Mouse (Mus musculus): Measurements from ENCODE around the gene Skap1. TPM values are rescaled to one million over a fixed set of nuclear protein-coding genes. Genes with fewer than 3 reads are reported as not detected.

The Skap1 gene
- polyA plus RNA-seq, 1 experiment, result not detected

GRCm38 (mm10) chr11:96673792-96674191 is 209.4 kb downstream of the Skap1 start:
- no peak overlapping the region for H3K27ac ChIP-seq (ENCODE audit: insufficient read depth, low read length)
- H3K4me3 ChIP-seq (ENCODE audit: insufficient read depth, low read length), result no peak overlapping the region
- TF ChIP-seq POLR2A (IDR thresholded peaks at IDR 0.05; ENCODE audit: low read depth, low read length) (no peak), CTCF (IDR thresholded peaks at IDR 0.05; ENCODE audit: borderline replicate concordance, insufficient read depth, low read length) (peak; percentile 48; the same call in 1 of the 2 replicates)
- H3K4me1 ChIP-seq (ENCODE audit: control insufficient read depth, insufficient read depth, low read length), result no peaks in the 10 kb centered on the region

DNA sequence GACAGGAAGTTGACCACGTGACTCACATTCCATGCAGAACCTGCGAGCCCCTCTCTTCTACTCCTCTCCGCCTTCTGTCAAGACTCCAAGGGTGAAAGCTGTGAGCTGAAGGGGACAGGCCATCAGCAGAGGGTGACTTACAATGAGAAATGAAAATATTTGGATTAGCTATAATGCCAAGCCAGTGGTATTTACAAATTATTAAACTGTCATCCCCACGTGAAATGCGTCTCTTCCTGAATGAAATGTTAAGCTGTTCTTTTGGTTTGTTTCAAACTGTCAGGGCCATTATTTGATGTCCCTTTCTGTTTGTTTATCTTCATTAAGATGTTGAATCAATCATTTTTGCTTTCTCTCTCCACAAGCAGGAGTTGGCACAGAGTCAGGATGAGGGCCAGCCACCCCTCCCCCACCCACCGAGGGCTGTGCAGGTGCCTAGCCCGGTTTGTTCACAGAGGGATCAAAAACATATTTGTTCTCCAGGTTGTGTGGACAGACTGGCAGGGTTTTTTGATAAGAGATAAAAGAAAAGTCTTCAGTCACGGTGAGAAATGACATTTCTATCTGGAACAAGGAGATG is 210.5 kb downstream of the Skap1 start:
- Histone ChIP-seq H3K4me3 (ENCODE audit: insufficient read depth, low read length) (no peak overlapping the region), H3K4me1 (ENCODE audit: control insufficient read depth, insufficient read depth, low read length) (no peaks in the 10 kb centered on the region), H3K27ac (ENCODE audit: insufficient read depth, low read length) (no peak overlapping the region)
- no peak for TF ChIP-seq CTCF (IDR thresholded peaks at IDR 0.05; ENCODE audit: borderline replicate concordance, insufficient read depth, low read length)
- no peak for TF ChIP-seq POLR2A (IDR thresholded peaks at IDR 0.05; ENCODE audit: low read depth, low read length)

- TF ChIP-seq CTCF (IDR thresholded peaks at IDR 0.05; ENCODE audit: borderline replicate concordance, insufficient read depth, low read length) (no peak), POLR2A (IDR thresholded peaks at IDR 0.05; ENCODE audit: low read depth, low read length) (no peak)
These were observed 213.6 kb downstream of the Skap1 start for GRCm38 (mm10) chr11:96678026-96678425.

DNA sequence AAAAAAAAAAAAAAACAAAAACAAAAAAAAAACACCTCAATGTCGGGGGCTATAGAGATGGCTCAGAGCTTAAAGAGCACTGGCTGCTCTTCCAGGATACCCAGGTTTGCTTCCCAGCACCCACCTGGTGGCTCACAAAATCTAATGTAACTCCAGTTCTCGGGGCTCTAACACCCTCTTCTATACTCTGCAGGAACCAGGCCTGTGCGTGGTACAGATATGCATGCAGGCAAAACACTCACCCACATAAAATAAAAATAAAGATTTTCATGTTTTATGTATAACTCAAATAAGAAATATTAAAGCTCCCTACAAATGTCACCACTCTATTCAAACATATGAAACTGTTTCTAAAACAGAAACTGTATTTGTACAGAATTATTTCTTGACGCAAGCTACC is 214.6 kb downstream of the Skap1 start:
- TF ChIP-seq CTCF (IDR thresholded peaks at IDR 0.05; ENCODE audit: borderline replicate concordance, insufficient read depth, low read length) (no peak), POLR2A (IDR thresholded peaks at IDR 0.05; ENCODE audit: low read depth, low read length) (no peak)
- Histone ChIP-seq H3K4me1 (ENCODE audit: control insufficient read depth, insufficient read depth, low read length) (no peaks in the 10 kb centered on the region), H3K27ac (ENCODE audit: insufficient read depth, low read length) (no peak overlapping the region), H3K4me3 (ENCODE audit: insufficient read depth, low read length) (no peak overlapping the region)

More at GRCm38 (mm10) chr11:96678026-96678425, 213.6 kb downstream of the Skap1 start:
- no peak overlapping the region for H3K4me3 ChIP-seq (ENCODE audit: insufficient read depth, low read length)
- H3K4me1 ChIP-seq (ENCODE audit: control insufficient read depth, insufficient read depth, low read length), result no peaks in the 10 kb centered on the region
- no peak overlapping the region for H3K27ac ChIP-seq (ENCODE audit: insufficient read depth, low read length)

GRCm38 (mm10) chr11:96685381-96685780 is 221.0 kb downstream of the Skap1 start:
- no peak for TF ChIP-seq POLR2A (IDR thresholded peaks at IDR 0.05; ENCODE audit: low read depth, low read length)
- TF ChIP-seq CTCF (IDR thresholded peaks at IDR 0.05; ENCODE audit: borderline replicate concordance, insufficient read depth, low read length), result no peak

DNA sequence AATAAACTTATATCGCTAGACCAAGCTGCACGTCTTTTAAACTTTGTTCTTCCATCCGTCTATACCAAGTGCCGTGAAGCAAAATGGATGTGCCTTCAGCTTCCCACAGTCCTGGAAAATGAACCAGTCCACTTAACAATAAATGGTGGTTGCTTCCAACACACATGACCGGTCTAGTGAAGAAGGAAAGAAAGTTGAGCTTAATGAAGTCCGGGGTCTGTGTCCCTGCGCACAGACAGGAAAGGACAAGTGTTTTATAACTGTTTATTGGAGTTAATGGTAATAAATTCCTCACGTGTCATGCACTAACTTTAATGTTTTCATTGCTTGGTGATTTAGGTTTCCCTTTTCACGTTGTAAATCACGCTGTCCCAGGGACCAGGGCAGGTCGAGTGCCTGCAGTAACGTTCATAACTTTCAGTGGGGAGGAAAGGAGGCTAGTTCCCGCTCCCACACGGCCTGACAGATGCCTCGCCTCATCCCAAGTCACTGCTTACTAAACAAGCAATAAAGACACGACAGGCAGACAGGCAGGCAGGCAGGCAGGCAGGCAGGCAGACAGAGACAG is 222.4 kb downstream of the Skap1 start:
- no peak overlapping the region for H3K27ac ChIP-seq (ENCODE audit: insufficient read depth, low read length)
- no peaks in the 10 kb centered on the region for H3K4me1 ChIP-seq (ENCODE audit: control insufficient read depth, insufficient read depth, low read length)
- H3K4me3 ChIP-seq (ENCODE audit: insufficient read depth, low read length), result no peak overlapping the region
- TF ChIP-seq POLR2A (IDR thresholded peaks at IDR 0.05; ENCODE audit: low read depth, low read length), result no peak
- no peak for TF ChIP-seq CTCF (IDR thresholded peaks at IDR 0.05; ENCODE audit: borderline replicate concordance, insufficient read depth, low read length)

More at GRCm38 (mm10) chr11:96685381-96685780, 221.0 kb downstream of the Skap1 start:
- H3K27ac ChIP-seq (ENCODE audit: insufficient read depth, low read length), result no peak overlapping the region
- no peaks in the 10 kb centered on the region for H3K4me1 ChIP-seq (ENCODE audit: control insufficient read depth, insufficient read depth, low read length)
- no peak overlapping the region for H3K4me3 ChIP-seq (ENCODE audit: insufficient read depth, low read length)

DNA sequence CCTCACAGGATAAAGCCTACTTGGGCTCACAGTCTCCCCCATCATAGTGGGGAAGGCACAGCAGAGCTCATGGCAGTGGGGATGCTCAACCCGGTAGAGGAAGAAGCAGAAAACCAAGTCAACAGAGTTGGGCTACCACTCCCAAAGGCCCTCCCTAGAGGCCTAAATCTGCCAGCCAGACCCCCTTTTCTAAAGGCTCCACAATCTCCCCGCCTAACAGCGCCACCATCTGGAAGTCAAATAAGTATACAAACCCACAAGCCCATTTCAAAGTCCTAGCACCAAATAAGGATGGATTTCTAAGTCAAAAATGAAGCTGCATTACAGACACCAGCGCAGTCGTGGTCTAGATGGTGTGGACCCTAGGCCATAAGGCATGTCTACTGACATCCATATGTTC is 227.9 kb downstream of the Skap1 start:
- Histone ChIP-seq H3K27ac (ENCODE audit: insufficient read depth, low read length) (no peak overlapping the region), H3K4me3 (ENCODE audit: insufficient read depth, low read length) (no peak overlapping the region), H3K4me1 (ENCODE audit: control insufficient read depth, insufficient read depth, low read length) (no peaks in the 10 kb centered on the region)
- TF ChIP-seq CTCF (IDR thresholded peaks at IDR 0.05; ENCODE audit: borderline replicate concordance, insufficient read depth, low read length) (no peak), POLR2A (IDR thresholded peaks at IDR 0.05; ENCODE audit: low read depth, low read length) (no peak)

- no peak for TF ChIP-seq POLR2A (IDR thresholded peaks at IDR 0.05; ENCODE audit: low read depth, low read length)
- TF ChIP-seq CTCF (IDR thresholded peaks at IDR 0.05; ENCODE audit: borderline replicate concordance, insufficient read depth, low read length), result no peak
- Histone ChIP-seq H3K27ac (ENCODE audit: insufficient read depth, low read length) (no peak overlapping the region), H3K4me1 (ENCODE audit: control insufficient read depth, insufficient read depth, low read length) (no peaks in the 10 kb centered on the region), H3K4me3 (ENCODE audit: insufficient read depth, low read length) (no peak overlapping the region)
These were observed 229.0 kb downstream of the Skap1 start for GRCm38 (mm10) chr11:96693360-96693759.

DNA sequence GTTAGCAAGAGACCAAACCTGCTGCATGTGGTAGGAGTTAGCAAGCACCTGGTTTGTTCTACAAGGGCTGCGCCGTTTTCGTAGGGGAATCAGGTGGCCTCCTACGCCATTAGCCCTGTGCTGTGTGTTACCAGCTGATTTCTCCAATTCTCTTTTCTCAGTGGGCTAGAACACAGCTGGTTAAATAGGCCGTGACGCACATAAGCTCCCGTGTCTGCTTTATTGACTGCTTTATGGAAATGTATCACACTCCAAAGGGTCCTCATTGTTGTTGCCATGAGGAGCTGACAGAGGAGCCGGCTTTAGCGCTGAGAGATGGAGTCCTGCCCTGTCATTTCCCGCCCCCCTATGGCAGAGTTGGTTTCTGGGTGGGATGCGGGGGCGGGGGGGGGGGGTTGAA is 230.4 kb downstream of the Skap1 start:
- H3K4me3 ChIP-seq (ENCODE audit: insufficient read depth, low read length), result no peak overlapping the region

DNA sequence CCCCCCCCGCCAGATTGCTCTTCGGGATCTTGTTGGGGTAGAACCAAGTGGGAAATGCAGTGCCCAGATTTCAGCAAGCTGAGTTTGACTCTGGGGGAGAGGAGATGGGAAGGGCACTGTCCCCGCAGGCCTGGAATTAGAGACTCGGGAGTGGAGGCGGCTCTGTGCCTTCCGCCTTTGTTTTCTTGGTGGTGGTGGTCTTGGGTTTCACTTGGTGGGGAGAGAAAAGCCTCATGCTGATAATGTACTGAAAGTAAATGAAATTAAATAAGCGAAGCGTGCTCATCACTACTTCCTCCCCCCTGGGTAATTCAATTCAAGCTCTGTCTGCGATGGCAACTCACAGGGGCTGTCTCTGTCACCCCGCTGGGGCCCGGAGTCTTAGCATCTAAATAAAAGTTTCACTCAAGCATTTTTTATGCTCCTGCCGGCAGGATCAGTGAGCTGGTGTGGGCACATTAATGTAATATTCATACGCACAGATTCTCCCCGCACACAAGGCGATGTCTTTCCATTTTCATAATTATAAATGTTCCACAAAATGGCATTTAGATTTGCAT is 231.9 kb downstream of the Skap1 start:
- H3K27ac ChIP-seq (ENCODE audit: insufficient read depth, low read length), result no peak overlapping the region
- no peak for TF ChIP-seq POLR2A (IDR thresholded peaks at IDR 0.05; ENCODE audit: low read depth, low read length)
- TF ChIP-seq CTCF (IDR thresholded peaks at IDR 0.05; ENCODE audit: borderline replicate concordance, insufficient read depth, low read length), result no peak
- no peak overlapping the region for H3K4me3 ChIP-seq (ENCODE audit: insufficient read depth, low read length)
- H3K4me1 ChIP-seq (ENCODE audit: control insufficient read depth, insufficient read depth, low read length), result no peaks in the 10 kb centered on the region

More for the DNA sequence above, 230.4 kb downstream of the Skap1 start:
- Histone ChIP-seq H3K4me1 (ENCODE audit: control insufficient read depth, insufficient read depth, low read length) (no peaks in the 10 kb centered on the region), H3K27ac (ENCODE audit: insufficient read depth, low read length) (no peak overlapping the region)
- TF ChIP-seq POLR2A (IDR thresholded peaks at IDR 0.05; ENCODE audit: low read depth, low read length) (no peak), CTCF (IDR thresholded peaks at IDR 0.05; ENCODE audit: borderline replicate concordance, insufficient read depth, low read length) (no peak)
